Mouse (Mus musculus) E14TG2a.4 (cell line): ENCODE data around the gene Il10.

Experiments used
- CTCF ChIP-seq: conservative IDR thresholded peaks from 2 replicates; pipeline ENCODE4 v1.5.1; 2014; ENCODE audit warnings: low read length
- NANOG ChIP-seq: IDR thresholded peaks from 2 replicates; pipeline ENCODE4 v1.6.1; 2014; ENCODE audit warnings: borderline replicate concordance, low read length, mixed read lengths
- POU5F1 ChIP-seq: IDR thresholded peaks from 2 replicates; pipeline ENCODE4 v1.6.1; 2014; ENCODE audit warnings: low read length, borderline replicate concordance

DNA sequence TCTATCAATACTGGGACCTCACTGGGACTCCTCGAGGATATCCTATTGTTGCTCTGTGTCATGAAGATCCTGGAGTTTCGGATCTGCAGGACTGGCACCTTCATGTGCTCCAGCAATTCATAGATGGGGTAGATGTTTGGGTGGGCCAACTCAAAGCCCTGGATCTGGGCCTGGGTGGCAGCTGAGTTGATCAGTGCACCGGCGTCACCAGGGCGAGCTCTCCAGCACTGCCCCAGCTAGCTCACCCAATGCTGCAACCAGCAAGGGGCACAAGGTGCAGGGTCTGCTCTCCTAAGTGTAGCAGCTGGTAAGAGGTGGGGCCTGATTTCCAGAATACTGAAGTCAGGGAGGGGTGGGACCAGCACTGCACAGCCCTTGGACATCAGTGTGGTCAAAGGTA is 32.6 kb upstream of the Il10 start:
- TF ChIP-seq CTCF, result no peak
- no peak for TF ChIP-seq NANOG
- TF ChIP-seq POU5F1, result no peak
